Mouse (Mus musculus): Measurements from ENCODE around the gene Cuedc1.

DNA sequence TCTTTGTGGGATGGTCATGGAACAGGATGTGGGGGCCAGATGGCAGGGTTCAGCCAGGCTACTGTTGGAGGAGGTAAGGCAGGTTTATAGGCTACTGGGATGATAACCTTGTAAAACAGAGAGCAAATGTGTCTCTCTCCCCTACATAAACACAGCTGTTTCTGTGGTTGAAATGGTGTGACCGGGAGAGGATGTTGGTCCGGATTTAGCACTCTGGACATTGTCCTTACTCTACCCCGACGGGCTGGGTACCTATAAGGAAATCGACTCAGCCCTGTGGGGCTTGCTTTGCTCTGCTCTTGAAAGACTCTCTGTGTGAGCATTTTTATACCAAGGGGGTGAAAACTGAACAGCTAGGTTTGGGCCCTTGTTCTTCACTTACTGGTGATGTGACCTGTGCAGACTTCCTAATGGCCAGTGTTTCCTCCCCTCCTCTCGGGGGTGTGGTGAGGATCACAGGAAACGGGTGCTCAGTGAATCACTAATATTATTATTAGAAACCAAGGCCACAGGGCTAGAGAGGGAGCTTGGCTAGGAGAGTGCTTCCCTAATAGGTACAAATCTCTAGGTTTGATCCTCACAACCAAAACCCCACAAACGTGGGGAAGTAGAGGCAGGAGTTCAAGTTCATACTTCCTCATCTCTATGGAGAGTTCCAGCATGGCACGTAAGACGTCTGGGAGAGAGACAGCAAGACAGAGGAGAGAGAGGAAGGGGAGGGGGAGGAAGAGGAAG, 19.7 kb downstream of the Cuedc1 start:
- TF ChIP-seq CTCF (IDR thresholded peaks at IDR 0.05; ENCODE audit: low read depth) (no peak), EP300 (IDR thresholded peaks at IDR 0.05; ENCODE audit: low read depth) (no peak)
